Mouse (Mus musculus) brain, embryonic 14.5 days (tissue): ENCODE measurements around the gene Hoxc6.

Experiments
- CTCF ChIP-seq: fragments of 200-500 bp; IDR thresholded peaks from 2 replicates; pipeline ENCODE4 v1.5.1; 2012; ENCODE audit warnings: inconsistent platforms, mild to moderate bottlenecking, moderate library complexity, borderline replicate concordance; ENCODE audit not compliant: insufficient read depth, insufficient read length; ENCODE audit errors: extremely low read depth
- POLR2A ChIP-seq: fragments of 200-500 bp; IDR thresholded peaks from 2 replicates; pipeline ENCODE4 v1.6.1; 2012; ENCODE audit warnings: mild to moderate bottlenecking, inconsistent platforms, borderline replicate concordance; ENCODE audit not compliant: poor library complexity, insufficient read depth, insufficient read length, severe bottlenecking; ENCODE audit errors: extremely low read depth

DNA sequence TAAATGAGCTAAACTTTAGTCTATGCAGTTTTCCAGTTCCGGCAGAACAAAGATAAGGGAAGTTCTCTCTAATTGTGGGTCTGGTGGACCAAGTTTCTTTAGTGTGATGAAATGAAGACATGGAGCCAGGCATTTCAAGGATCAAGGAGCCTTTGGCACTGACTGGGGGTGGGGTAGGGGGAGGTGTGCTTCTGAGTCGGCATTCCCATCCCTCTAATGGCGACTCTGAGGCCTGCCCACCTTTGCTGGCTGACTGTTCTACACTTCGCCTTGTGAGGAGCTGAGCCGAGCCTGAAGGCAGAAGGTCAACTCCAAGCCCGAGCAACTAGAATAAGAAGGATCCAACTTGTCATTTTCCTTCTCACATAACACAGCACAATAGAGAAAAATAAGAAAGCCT, 36.3 kb upstream of the Hoxc6 start:
- TF ChIP-seq POLR2A = no peak
- TF ChIP-seq CTCF = no peak
